Mouse (Mus musculus): ENCODE measurements at regions not wholly inside any gene's neighbourhood (a gene's known extent, or its start where the extent isn't known, plus 50 kb on each side); places are given as distances from the start of the nearest gene placed in this dataset.

GRCm38 (mm10) chr4:12521246-12521645 lies 349.4 kb upstream of the Fam92a start:
- DNase-seq, result no peak

DNA sequence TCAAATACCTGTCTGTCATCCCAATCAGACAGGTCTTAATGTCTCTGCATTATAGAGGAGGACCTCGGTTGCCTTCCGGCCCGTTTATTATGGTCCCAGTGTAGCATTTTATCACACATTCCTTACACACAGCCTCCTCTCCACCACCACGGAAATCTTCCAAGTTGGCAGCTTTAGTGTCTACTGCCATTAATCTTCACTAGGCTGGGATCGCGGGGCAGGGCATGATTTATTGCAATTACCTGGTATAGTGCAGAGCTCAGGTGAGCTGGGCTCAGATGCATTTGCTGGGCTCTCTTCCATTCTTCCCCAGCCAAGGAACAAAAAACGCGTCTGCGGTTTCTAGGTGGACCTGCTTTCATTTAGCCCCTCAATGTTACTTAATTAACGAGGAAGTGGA lies 344.7 kb upstream of the Fam92a start:
- DNase-seq, result no peak

GRCm38 (mm10) chr4:12511656-12512385 lies 340.0 kb upstream of the Fam92a start:
- no peak for DNase-seq

GRCm38 (mm10) chr4:12506851-12507551 lies 335.2 kb upstream of the Fam92a start:
- DNase-seq, result no peak

GRCm38 (mm10) chr4:12501086-12501485 lies 329.3 kb upstream of the Fam92a start:
- no peak for DNase-seq

GRCm38 (mm10) chr4:12498426-12498825 lies 326.6 kb upstream of the Fam92a start:
- no peak for DNase-seq

DNA sequence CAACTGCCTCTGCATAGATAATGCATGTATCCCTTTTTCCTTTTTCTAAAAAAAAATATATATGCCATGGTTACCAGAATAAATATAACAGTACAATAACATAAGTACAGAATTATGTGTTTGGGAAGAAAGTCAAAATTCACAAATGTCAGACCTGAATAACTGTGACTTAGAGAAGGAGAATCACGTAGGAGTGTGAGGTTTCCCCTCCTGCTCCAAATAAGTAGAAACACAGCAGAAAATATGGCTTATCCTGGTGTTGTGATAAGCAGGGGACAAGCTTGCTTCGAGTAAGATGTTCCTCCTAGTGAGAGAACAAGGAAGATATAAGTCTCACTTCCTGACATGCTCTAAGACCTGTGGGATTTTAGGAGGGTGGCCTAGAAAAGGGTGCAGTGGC lies 320.7 kb upstream of the Fam92a start:
- no peak for DNase-seq

- DNase-seq, result no peak
Observed at GRCm38 (mm10) chr4:12491306-12491705, 319.5 kb upstream of the Fam92a start.

- DNase-seq, result no peak
Observed at GRCm38 (mm10) chr4:12490066-12490465, 318.3 kb upstream of the Fam92a start.

- DNase-seq, result no peak
Observed at GRCm38 (mm10) chr4:12489358-12489757, 317.5 kb upstream of the Fam92a start.

DNA sequence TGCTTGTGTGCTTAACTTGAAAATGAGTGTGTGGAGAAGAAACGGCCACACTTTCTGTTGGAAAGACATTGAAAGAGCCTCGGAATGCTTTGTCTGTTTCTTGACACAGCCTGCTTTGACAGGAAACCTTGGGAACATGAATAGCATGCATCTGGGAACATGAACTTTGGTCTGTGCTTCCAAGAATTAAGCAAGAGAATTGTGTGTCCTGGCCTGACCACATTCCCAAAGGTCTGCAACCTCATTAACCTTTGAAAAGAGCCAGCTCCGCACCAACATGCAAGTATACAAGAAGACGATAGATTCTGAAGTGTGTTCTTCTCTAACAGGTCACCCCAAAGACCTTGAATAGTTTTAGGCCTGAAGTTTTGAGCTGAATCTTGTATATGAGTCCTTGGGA lies 309.7 kb upstream of the Fam92a start:
- no peak for DNase-seq

DNA sequence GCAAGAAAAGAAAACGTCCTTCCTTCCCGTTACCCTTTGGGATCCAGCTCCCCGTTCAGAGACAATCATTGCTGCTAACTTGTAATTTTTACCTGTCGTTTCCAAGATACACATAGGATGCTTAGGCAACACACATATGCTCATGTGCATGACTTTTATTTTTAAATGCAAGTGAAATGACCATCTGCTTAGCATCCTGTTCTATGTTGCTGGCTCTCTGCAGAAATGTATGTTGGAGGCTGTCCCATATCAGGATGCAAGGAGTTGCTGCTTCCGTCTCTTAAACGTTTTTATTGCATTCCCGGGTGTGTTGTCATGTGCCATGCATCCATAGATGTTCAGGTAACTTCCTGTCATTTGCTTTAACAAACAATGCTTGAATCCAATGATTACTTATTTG lies 304.9 kb upstream of the Fam92a start:
- no peak for DNase-seq

DNA sequence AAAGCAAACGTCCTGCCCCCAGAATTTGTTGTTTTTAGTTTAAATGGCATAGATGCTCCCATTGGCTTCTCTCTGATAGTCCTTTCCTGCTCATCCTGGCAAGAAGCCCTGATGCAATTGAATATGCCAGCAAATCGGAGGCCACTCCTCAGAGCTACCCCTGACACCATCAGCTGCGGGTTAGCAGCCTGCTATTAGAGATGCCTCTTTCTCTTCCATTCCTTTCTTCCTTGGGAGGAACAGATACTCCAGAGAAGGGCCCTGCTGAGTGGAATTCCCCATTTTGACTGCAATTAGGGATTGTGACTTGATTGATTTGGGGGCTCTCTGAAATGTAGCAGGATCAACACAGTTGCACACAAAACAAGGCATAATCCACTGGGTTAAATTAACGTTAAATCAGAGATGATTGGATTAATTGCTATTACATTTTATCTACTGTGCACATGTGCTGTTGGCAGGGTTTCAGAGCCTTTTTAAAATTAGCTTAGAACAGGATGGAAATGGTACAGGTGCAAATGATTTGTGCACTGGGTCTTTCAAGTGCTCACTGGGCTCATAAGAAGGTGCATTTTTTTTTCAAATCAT lies 303.3 kb upstream of the Fam92a start:
- no peak for DNase-seq

DNA sequence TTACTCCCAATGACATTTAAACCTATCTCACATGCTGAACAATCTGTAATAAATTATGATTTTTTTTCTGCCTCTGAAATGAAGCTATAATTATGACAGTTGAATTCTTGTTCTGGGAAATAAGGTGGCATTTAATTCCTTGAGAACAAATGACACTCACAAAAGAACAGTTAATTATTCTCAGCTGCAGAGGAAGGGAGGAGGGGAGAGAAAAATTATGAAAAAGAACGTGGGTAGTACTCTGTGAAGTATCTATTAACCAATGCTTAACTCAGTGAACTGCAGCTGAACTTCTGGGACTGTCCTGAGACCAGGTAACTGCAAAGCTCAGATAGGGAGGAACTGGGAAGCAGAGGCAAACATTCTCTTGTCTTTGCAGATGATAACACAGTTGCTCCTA lies 302.6 kb upstream of the Fam92a start:
- no peak for DNase-seq

GRCm38 (mm10) chr4:12461701-12462100 lies 289.9 kb upstream of the Fam92a start:
- no peak for DNase-seq

DNA sequence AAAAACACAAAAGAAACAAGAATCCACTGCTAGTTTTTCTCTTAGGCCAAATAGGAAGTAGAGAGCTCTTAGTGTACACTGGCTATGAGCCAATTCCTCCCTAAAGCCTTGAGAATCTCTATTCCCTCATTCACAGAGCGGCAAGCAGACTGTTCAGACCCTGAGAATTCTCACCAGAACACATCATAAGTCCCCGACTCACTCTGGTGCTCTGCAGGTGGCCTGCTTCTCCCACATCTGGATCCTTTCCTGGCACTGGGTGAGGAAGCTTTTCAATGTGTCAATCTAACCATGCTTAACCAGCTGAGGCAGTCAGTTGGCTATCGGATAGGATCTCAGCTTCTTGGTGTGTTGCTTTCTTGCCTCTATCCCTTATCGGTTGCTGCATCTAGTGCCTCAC lies 289.4 kb upstream of the Fam92a start:
- DNase-seq, result no peak

DNA sequence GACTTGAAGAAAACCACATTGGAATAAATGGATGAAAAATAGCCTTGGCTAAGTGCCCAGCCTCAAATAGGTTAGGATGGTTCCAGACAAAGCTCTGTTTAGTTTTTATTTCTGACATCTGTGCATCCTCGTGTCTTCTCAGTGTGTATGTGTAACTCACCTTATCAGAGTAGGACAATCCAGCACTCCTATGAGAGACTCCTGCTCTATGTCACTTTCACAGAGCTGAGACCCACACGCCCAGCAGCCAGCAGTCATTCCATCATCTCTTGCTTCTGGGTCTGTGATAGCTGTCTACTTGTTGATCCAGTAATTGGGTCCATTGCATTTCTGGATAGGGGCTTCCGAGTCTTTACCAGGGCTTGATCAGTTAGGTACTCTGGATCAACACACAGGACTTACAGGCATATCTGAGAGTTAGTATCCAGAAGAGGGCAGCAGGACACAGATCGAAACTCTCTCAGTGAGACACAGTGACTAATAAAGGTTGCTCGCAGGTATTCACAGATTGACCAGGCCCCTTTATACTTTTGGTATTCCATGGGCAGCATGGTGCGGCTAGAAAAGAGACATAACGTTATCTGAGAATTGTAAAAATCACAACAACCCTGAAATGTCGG lies 286.3 kb upstream of the Fam92a start:
- DNase-seq, result no peak

- DNase-seq, result no peak
Observed at GRCm38 (mm10) chr4:12452086-12452485, 280.3 kb upstream of the Fam92a start.

DNA sequence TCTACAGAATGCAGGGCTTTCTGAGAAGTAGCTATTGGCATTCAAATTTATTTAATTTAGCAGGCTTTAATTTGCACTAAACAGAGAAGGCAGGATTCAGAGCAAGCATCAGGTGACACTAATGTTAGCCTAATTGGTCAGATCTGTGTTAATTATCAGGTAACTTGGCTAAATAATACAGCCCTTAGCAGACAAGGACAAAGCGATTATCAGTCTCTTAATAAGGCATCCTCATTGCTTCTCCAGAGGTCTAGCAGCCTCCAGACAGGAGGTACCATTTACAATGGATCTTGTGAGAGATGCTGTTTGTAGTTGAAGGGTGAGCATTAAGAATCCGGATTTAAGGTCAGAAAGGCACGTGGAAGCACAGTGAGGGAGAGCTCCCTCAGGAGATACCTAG lies 253.7 kb upstream of the Fam92a start:
- DNase-seq, result no peak

DNA sequence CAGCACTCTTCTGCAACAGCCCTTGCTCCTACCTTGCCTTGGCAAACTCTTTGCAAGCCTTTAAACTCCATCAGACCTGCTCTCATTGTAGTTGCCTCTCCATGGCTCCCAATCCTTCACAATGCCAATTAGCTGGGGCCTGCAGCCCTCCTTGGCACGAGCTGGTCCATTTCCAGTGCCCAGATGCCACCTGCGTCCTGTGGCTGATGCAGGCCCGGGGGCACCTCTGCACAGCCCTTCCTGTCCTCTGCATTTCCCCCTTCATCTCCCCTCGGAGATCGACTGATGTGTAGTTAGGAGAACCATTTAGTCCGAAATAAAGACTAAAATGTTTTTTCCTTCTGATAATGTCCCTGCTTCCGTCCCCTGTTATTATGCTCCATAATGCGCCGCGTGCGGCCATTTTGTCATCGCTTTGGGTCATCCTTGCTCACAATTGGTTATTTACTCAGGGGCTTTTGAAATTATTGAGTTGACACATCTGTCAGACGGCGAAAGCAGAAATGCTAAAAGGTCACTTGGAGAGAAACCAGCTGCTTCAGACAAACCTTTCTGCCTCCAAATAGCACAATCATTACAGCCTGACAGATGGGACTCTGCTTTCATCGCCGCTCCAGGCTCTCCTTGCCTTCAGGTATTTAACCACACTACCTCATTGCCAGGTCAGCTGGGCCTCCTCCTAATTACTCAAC lies 250.0 kb upstream of the Fam92a start:
- no peak for DNase-seq

GRCm38 (mm10) chr4:12418086-12418485 lies 246.3 kb upstream of the Fam92a start:
- DNase-seq, result no peak

- DNase-seq, result no peak
Observed at GRCm38 (mm10) chr4:12395344-12395743, 223.5 kb upstream of the Fam92a start.
